Mouse (Mus musculus) heart, embryonic 11.5 days (tissue): Measurements from ENCODE around the gene Faim2. TPM values are rescaled to one million over a fixed set of nuclear protein-coding genes. Genes with fewer than 3 reads are reported as not detected.

ENCODE experiments used
- ATAC-seq: fragments of 200-750 bp; cut with Nextera tagmentation; replicated peaks from 2 replicates; pipeline ENCODE4 v1.8.0; 2017; ENCODE audit warnings: moderate library complexity; ENCODE audit not compliant: insufficient number of reproducible peaks, low FRiP score, low TSS enrichment
- H3K27ac ChIP-seq: fragments of 300-500 bp; sonication (generic); 2 replicates; pipeline ENCODE4 v1.5.1; 2014; ENCODE audit warnings: mild to moderate bottlenecking, low read depth, low read length
- H3K27me3 ChIP-seq: fragments of 300-500 bp; sonication (generic); 2 replicates; pipeline ENCODE4 v1.6.1; 2014; ENCODE audit warnings: mild to moderate bottlenecking, low read length, mixed read lengths; ENCODE audit not compliant: control insufficient read depth, insufficient read depth
- H3K36me3 ChIP-seq: fragments of 300-500 bp; sonication (generic); 2 replicates; pipeline ENCODE4 v1.6.1; 2014; ENCODE audit warnings: mild to moderate bottlenecking, low read length, moderate library complexity, mixed read lengths; ENCODE audit not compliant: control insufficient read depth, insufficient read depth
- H3K4me1 ChIP-seq: fragments of 300-500 bp; sonication (generic); 2 replicates; pipeline ENCODE4 v1.6.1; 2014; ENCODE audit warnings: low read length; ENCODE audit not compliant: control insufficient read depth, insufficient read depth
- H3K4me2 ChIP-seq: fragments of 300-500 bp; sonication (generic); 2 replicates; pipeline ENCODE4 v1.6.1; 2014; ENCODE audit warnings: mild to moderate bottlenecking, moderate library complexity
- H3K4me3 ChIP-seq: fragments of 300-500 bp; sonication (generic); 2 replicates; pipeline ENCODE4 v1.5.1; 2014; ENCODE audit warnings: low read depth, low read length
- H3K9ac ChIP-seq: fragments of 300-500 bp; sonication (generic); 2 replicates; pipeline ENCODE4 v1.6.1; 2014; ENCODE audit warnings: mild to moderate bottlenecking, low read depth, low read length, moderate library complexity
- H3K9me3 ChIP-seq: fragments of 300-500 bp; sonication (generic); replicated peaks from 2 replicates; pipeline ENCODE4 v1.6.1; 2016; ENCODE audit warnings: low read length; ENCODE audit not compliant: control insufficient read depth
- WGBS: fragments of 180-500 bp; shearing (Covaris S2); extraction: QIAGEN DNeasy Blood & Tissue Kit; methylation state at CpG from one replicate; pipeline ENCODE4 v1.1.7; 2014; ENCODE audit not compliant: insufficient replicate concordance; 5-methylcytosine and 5-hydroxymethylcytosine counted together
- polyA plus RNA-seq: library from polyadenylated mRNA; unstranded; fragments of >200 nt; fragmentation: Nextera tagmentation; extraction: Ambion mirVana; gene quantifications from 2 replicates; pipeline ENCODE4 v1.2.1, GENCODE M21; 2014

Faim2 gene
- polyA plus RNA-seq, 1 experiment from 2014 or later, result 0.40 TPM

GRCm38 (mm10) chr15:99519626-99520025 lies 8.3 kb downstream of the Faim2 start:
- Histone ChIP-seq H3K4me2 (no peak overlapping the region), H3K36me3 (no peaks in the 10 kb centered on the region), H3K4me3 (no peak overlapping the region), H3K4me1 (no peaks in the 10 kb centered on the region), H3K9me3 (no peaks in the 10 kb centered on the region), H3K27ac (no peak overlapping the region), H3K9ac (no peak overlapping the region), H3K27me3 (peaks cover 71% of the 10 kb centered on the region)
- 84% methylated on average over 9 of the region's 9 CpGs for WGBS
- ATAC-seq, result no peak

GRCm38 (mm10) chr15:99517715-99518114 lies 10.2 kb downstream of the Faim2 start:
- H3K27me3 ChIP-seq, result peaks cover 72% of the 10 kb centered on the region
- no peak overlapping the region for H3K9ac ChIP-seq
- H3K27ac ChIP-seq, result no peak overlapping the region
- H3K4me2 ChIP-seq, result no peak overlapping the region
- no peaks in the 10 kb centered on the region for H3K9me3 ChIP-seq
- H3K4me3 ChIP-seq, result no peak overlapping the region
- H3K4me1 ChIP-seq, result no peaks in the 10 kb centered on the region
- no peaks in the 10 kb centered on the region for H3K36me3 ChIP-seq
- ATAC-seq, result no peak
- 60% methylated on average over 7 of the region's 7 CpGs for WGBS

- Histone ChIP-seq H3K4me2 (no peak overlapping the region), H3K9ac (no peak overlapping the region), H3K27ac (no peak overlapping the region), H3K9me3 (no peaks in the 10 kb centered on the region), H3K4me3 (no peak overlapping the region), H3K36me3 (no peaks in the 10 kb centered on the region), H3K27me3 (peaks cover 67% of the 10 kb centered on the region), H3K4me1 (no peaks in the 10 kb centered on the region)
- WGBS, result 54% methylated on average over 8 of the region's 8 CpGs
- no peak for ATAC-seq
Observed at GRCm38 (mm10) chr15:99516715-99517114, 11.2 kb downstream of the Faim2 start.

DNA sequence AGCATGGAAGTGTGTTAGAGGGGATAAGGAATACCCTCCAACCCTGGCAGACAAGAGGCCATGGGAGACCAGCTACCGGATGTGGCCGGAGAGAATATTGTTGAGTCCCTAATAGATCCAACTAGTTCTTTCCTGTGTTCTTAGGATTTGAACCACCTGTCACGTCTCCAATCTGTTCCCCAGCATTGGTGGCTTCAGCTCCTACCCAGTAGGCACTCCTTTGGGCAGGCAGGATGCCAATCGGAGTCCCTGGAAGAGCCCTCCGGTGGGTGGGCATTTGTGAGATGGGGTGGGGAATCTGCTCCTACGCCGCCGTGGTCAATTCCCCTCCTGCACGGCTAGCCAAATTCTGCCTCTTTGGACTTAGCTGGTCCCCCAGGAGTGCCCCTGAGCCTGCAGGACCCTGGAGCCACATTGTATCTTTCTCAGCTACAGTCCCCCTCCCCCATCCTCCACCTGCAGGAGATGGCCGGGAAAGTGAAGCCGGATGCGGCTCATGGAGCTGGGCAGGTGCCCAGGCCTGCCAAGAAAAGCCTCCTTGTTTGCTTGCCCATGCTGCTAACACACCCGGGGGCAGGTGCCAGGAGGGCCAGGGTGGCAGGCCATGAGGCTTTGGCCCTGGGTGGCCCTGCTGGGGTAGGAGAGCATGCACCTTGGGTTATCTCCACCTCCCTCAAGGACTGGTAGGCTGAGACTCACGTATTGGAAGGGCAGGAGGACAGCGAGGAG lies 16.0 kb downstream of the Faim2 start:
- peaks cover 49% of the 10 kb centered on the region for H3K27me3 ChIP-seq
- no peak overlapping the region for H3K9ac ChIP-seq
- 82% methylated on average over 15 of the region's 15 CpGs for WGBS
- no peak overlapping the region for H3K4me3 ChIP-seq
- H3K4me2 ChIP-seq, result no peak overlapping the region
- no peaks in the 10 kb centered on the region for H3K4me1 ChIP-seq
- ATAC-seq, result no peak
- H3K27ac ChIP-seq, result no peak overlapping the region
- H3K9me3 ChIP-seq, result no peaks in the 10 kb centered on the region
- H3K36me3 ChIP-seq, result no peaks in the 10 kb centered on the region

DNA sequence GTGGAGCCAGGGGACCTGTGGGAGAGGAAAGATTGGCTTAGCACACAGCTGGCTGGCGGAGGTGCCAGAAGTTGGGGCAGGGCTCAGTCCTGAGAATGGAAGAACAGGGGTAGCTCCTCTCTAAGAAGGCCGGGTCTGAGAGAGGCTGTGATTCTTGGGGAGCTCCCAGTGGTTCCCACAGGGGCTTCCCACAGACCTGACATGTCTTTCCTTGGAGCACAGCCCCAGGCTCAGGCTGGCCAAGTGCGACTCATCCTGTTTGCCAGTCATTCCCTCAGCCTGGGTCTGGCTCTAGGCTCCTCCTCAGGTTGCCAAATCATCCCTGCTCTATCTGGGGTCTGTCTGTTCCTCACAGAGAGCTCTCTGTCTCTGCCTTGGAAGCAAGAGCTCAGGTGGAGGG lies 17.3 kb downstream of the Faim2 start:
- Histone ChIP-seq H3K9ac (no peak overlapping the region), H3K27ac (no peak overlapping the region), H3K36me3 (no peaks in the 10 kb centered on the region), H3K4me1 (peaks cover 5% of the 10 kb centered on the region; the same call in 1 of the 2 replicates), H3K9me3 (no peaks in the 10 kb centered on the region), H3K4me3 (no peak overlapping the region), H3K27me3 (peaks cover 46% of the 10 kb centered on the region), H3K4me2 (no peak overlapping the region)
- 70% methylated on average over 3 of the region's 3 CpGs for WGBS
- ATAC-seq, result no peak

GRCm38 (mm10) chr15:99509840-99510239 lies 18.1 kb downstream of the Faim2 start:
- Histone ChIP-seq H3K4me2 (no peak overlapping the region), H3K36me3 (no peaks in the 10 kb centered on the region), H3K27ac (no peak overlapping the region), H3K9ac (no peak overlapping the region), H3K9me3 (no peaks in the 10 kb centered on the region), H3K4me3 (no peak overlapping the region), H3K4me1 (peaks cover 13% of the 10 kb centered on the region), H3K27me3 (peaks cover 47% of the 10 kb centered on the region)
- 66% methylated on average over 7 of the region's 7 CpGs for WGBS
- no peak for ATAC-seq

DNA sequence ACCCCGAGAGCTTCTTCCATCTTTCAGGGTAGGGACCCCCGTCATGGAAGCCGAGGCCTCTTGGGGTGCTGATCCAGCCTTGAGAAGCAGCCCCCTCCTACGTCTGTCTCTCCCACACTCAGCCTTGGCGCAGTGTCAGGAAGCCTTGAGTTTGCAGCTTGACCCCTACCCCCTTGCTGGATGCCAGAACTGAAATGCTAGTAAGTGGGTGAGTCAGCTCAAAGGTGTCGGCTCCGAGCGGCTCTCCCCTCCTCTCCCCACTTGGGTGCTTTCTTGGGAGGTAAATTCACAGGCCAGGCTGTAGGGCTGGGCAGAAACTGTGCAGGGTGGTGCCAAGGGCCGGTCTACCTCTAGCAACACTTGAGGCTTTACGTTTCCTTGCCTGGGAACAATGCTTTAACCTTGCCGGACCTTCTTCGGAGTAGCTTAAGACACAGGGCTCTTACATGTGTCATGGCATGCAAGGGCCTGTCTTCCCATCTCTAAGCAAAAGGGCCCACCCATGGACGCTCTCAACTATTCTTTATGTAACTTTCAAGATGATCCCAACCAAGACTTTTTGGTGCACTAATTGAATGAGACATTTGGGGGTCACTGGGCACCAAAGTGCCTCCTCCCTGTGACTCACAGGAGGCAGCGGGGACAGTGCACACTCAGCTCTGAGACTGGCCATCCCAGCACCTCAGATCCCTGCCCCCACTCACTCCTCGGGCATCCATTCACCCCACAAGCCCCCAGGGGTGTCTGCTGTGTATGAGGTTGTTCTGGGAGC lies 22.5 kb downstream of the Faim2 start:
- Histone ChIP-seq H3K4me1 (peaks cover 18% of the 10 kb centered on the region), H3K9ac (0 out of 2 replicates have a peak overlapping the region, but pooled peaks have one; percentile 10), H3K4me2 (no peak overlapping the region), H3K27me3 (peaks cover 44% of the 10 kb centered on the region), H3K27ac (no peak overlapping the region), H3K9me3 (no peaks in the 10 kb centered on the region), H3K4me3 (no peak overlapping the region), H3K36me3 (no peaks in the 10 kb centered on the region)
- 61% methylated on average over 15 of the region's 15 CpGs for WGBS
- no peak; the same call in 1 of the 2 replicates for ATAC-seq

DNA sequence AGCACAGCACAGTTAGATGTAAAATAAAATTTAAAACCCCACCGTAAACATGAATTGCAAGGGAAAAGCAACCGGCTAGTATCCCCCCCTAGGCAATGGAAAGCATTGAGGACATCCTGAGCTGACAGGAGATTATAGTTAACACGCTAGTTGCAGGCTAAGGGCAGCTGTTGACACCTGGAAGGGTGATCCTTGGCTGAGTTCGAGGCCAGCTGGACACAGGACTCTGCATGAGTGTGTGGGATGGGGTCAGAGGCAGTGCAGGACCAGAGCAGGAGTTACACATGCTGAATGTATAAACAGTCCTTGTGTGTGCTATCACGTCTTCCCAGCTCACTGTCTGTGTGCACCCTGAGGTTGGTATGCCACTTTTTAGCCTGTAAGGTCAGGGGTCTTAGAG lies 24.7 kb downstream of the Faim2 start:
- Histone ChIP-seq H3K9me3 (no peaks in the 10 kb centered on the region), H3K27me3 (peaks cover 51% of the 10 kb centered on the region), H3K27ac (no peak overlapping the region), H3K4me2 (no peak overlapping the region), H3K36me3 (no peaks in the 10 kb centered on the region), H3K4me3 (no peak overlapping the region), H3K9ac (no peak overlapping the region), H3K4me1 (peaks cover 40% of the 10 kb centered on the region)
- ATAC-seq, result no peak
- WGBS, result 53% methylated on average over 5 of the region's 5 CpGs
